ENCODE assay signal across 24 mouse cellular contexts in the genomic region with DNA sequence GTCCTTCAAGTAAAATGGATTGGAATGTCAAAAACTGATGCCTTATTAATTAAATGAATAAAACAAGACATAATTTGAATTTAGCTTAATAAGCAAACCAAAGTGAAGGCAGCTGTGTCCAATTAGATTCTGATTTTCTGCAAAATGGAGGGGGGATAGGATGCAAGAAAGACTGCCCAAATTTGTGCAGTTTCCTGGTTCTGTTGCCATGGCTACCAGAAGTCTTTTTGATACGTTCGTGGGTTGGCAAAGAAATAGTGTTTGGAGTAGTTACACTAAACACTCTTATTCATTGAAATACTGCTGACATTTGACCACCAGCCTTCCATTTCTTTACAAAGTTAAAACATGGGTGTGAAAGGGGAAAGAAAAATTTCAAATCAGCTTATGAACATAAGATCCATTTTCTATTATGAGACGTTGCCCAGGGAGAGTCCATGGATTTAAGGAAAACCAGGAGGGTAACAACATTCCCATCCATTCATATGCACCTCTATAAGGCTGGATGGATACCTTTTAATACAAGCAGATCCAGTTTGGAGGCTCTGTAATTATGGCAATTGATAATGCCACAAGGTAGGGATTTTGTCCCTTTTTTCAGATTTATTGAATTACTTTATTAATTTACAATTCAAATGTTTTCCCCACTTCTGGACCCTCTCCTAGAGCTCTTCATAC.
DNase-seq lines count a peak whose midpoint lies in the region; ATAC-seq and TF ChIP-seq lines count a peak whose summit lies in the region.
"Had no signal": no experiment of that assay in that cellular context is flagged by ENCODE, and none has a peak within 500 bp of the region (broad histone marks: within the 10 kb centered on the region; RNA-seq: fewer than 3 reads in every experiment).

No protein-coding gene starts in this region.

- H3K27me3 ChIP-seq in hindbrain, embryonic 15.5 days, result no peaks in the 10 kb centered on the region
- no peaks in the 10 kb centered on the region for H3K27me3 ChIP-seq in hindbrain, embryonic 10.5 days (ENCODE audit: insufficient read depth, poor library complexity, severe bottlenecking)
- no peaks in the 10 kb centered on the region for H3K27me3 ChIP-seq in midbrain, embryonic 15.5 days (replicated peaks)
- H3K27me3 ChIP-seq in midbrain, embryonic 10.5 days (ENCODE audit: low read depth, poor library complexity, severe bottlenecking), result no peaks in the 10 kb centered on the region
- H3K27me3 ChIP-seq in midbrain, postnatal 0 days (ENCODE audit: insufficient read depth, low read length), result no peaks in the 10 kb centered on the region
- H3K27me3 ChIP-seq: embryonic facial prominence, embryonic 12.5 days; heart, embryonic 15.5 days; limb, embryonic 12.5 days; neural tube, embryonic 15.5 days had no signal

- DNase-seq in embryo, embryonic 10.5 days (ENCODE audit: low spot score), result peak; percentile 4
- no peak for DNase-seq in embryo, embryonic 10 days (ENCODE audit: low spot score)
- no peak for DNase-seq in hindbrain, embryonic 10.5 days (ENCODE audit: low spot score)
- DNase-seq in midbrain, embryonic 10.5 days (ENCODE audit: low spot score), result no peak
- peak; percentile 77 for DNase-seq in midbrain, postnatal 0 days (ENCODE audit: low spot score)
- DNase-seq in gastrocnemius, postnatal 4 days (ENCODE audit: low spot score in 2 of 2), result no peak
- DNase-seq: cerebellum, postnatal 25 days; gastrocnemius, adult 2 months; heart, adult 18-20 months; kidney, adult 18-20 months; kidney, postnatal 10 days; right cerebral cortex, postnatal 4 days; thymus, postnatal 4 days had no signal

- H3K9ac ChIP-seq in hindbrain, embryonic 15.5 days, result no peak overlapping the region
- H3K9ac ChIP-seq in midbrain, embryonic 15.5 days, result no peak overlapping the region
- no peak overlapping the region for H3K9ac ChIP-seq in midbrain, postnatal 0 days (replicated peaks; ENCODE audit: low read length, poor library complexity, severe bottlenecking)
- H3K9ac ChIP-seq: embryonic facial prominence, embryonic 12.5 days; heart, embryonic 15.5 days; limb, embryonic 12.5 days; liver, embryonic 14.5 days; neural tube, embryonic 15.5 days had no signal

- no peak overlapping the region for H3K4me3 ChIP-seq in hindbrain, embryonic 15.5 days
- no peak overlapping the region for H3K4me3 ChIP-seq in hindbrain, embryonic 10.5 days
- no peak overlapping the region for H3K4me3 ChIP-seq in midbrain, embryonic 15.5 days
- no peak overlapping the region for H3K4me3 ChIP-seq in midbrain, embryonic 10.5 days
- H3K4me3 ChIP-seq in midbrain, postnatal 0 days (ENCODE audit: low read depth, low read length), result no peak overlapping the region
- H3K4me3 ChIP-seq: embryonic facial prominence, embryonic 12.5 days; gastrocnemius, adult 2 months; heart, embryonic 15.5 days; left cerebral cortex, adult 2 months; limb, embryonic 12.5 days; neural tube, embryonic 15.5 days had no signal

- WGBS in hindbrain, embryonic 15.5 days, result 32% methylated on average over 3 of the region's 3 CpGs
- WGBS in hindbrain, embryonic 10.5 days, result 76% methylated on average over 3 of the region's 3 CpGs
- 9% methylated on average over 3 of the region's 3 CpGs for WGBS in midbrain, embryonic 15.5 days
- WGBS in midbrain, embryonic 10.5 days, result 64% methylated on average over 3 of the region's 3 CpGs
- 10% methylated on average over 3 of the region's 3 CpGs for WGBS in midbrain, postnatal 0 days

- no peak for TF ChIP-seq CTCF in midbrain, postnatal 0 days (IDR thresholded peaks at IDR 0.05)

- no peak overlapping the region for H3K27ac ChIP-seq in hindbrain, embryonic 15.5 days (replicated peaks)
- H3K27ac ChIP-seq in hindbrain, embryonic 10.5 days, result no peak overlapping the region
- no peak overlapping the region for H3K27ac ChIP-seq in midbrain, embryonic 15.5 days
- H3K27ac ChIP-seq in midbrain, embryonic 10.5 days (replicated peaks), result no peak overlapping the region
- no peak overlapping the region for H3K27ac ChIP-seq in midbrain, postnatal 0 days (ENCODE audit: low read depth, low read length)
- H3K27ac ChIP-seq: embryonic facial prominence, embryonic 12.5 days; gastrocnemius, adult 2 months; heart, embryonic 15.5 days; left cerebral cortex, adult 2 months; limb, embryonic 12.5 days; liver, embryonic 14.5 days; neural tube, embryonic 15.5 days had no signal

- ATAC-seq in hindbrain, embryonic 15.5 days (ENCODE audit: low FRiP score, low read depth), result 0 out of 2 replicates have a peak, but pooled peaks have one; percentile 51
- peak; percentile 87 for ATAC-seq in midbrain, embryonic 15.5 days (replicated peaks)
- ATAC-seq in midbrain, postnatal 0 days (ENCODE audit: low FRiP score), result peak; percentile 82
- ATAC-seq: CD4-positive, CD25-positive, alpha-beta regulatory T cell, adult 4 months; lung, postnatal 0 days had no signal

- peaks cover 4% of the 10 kb centered on the region; the same call in 1 of the 2 replicates for H3K4me1 ChIP-seq in hindbrain, embryonic 15.5 days (replicated peaks)
- no peaks in the 10 kb centered on the region for H3K4me1 ChIP-seq in hindbrain, embryonic 10.5 days (replicated peaks)
- peaks cover 8% of the 10 kb centered on the region; the same call in 1 of the 2 replicates for H3K4me1 ChIP-seq in midbrain, embryonic 15.5 days
- H3K4me1 ChIP-seq in midbrain, embryonic 10.5 days, result peaks cover 3% of the 10 kb centered on the region; the same call in 1 of the 2 replicates
- H3K4me1 ChIP-seq in midbrain, postnatal 0 days (ENCODE audit: insufficient read depth, low read length), result no peaks in the 10 kb centered on the region
- H3K4me1 ChIP-seq: embryonic facial prominence, embryonic 12.5 days; heart, embryonic 15.5 days; limb, embryonic 12.5 days; neural tube, embryonic 15.5 days had no signal

- no peaks in the 10 kb centered on the region for H3K36me3 ChIP-seq in hindbrain, embryonic 15.5 days
- no peaks in the 10 kb centered on the region for H3K36me3 ChIP-seq in hindbrain, embryonic 10.5 days
- H3K36me3 ChIP-seq in midbrain, embryonic 15.5 days (replicated peaks), result no peaks in the 10 kb centered on the region
- no peaks in the 10 kb centered on the region for H3K36me3 ChIP-seq in midbrain, embryonic 10.5 days
- H3K36me3 ChIP-seq in midbrain, postnatal 0 days (ENCODE audit: insufficient read depth, low read length), result no peaks in the 10 kb centered on the region
- H3K36me3 ChIP-seq: embryonic facial prominence, embryonic 12.5 days; G1E; heart, embryonic 15.5 days; limb, embryonic 12.5 days; neural tube, embryonic 15.5 days had no signal

- no peak overlapping the region for H3K4me2 ChIP-seq in hindbrain, embryonic 15.5 days
- H3K4me2 ChIP-seq in midbrain, embryonic 15.5 days, result peak overlapping the region; percentile 9; the same call in 1 of the 2 replicates
- H3K4me2 ChIP-seq in midbrain, postnatal 0 days (ENCODE audit: low read depth, low read length, poor library complexity, severe bottlenecking), result no peak overlapping the region
- H3K4me2 ChIP-seq: embryonic facial prominence, embryonic 12.5 days; heart, embryonic 15.5 days; limb, embryonic 12.5 days; neural tube, embryonic 15.5 days had no signal

- H3K9me3 ChIP-seq in hindbrain, embryonic 15.5 days, result no peaks in the 10 kb centered on the region
- no peaks in the 10 kb centered on the region for H3K9me3 ChIP-seq in hindbrain, embryonic 10.5 days
- H3K9me3 ChIP-seq in midbrain, embryonic 15.5 days, result no peaks in the 10 kb centered on the region
- H3K9me3 ChIP-seq in midbrain, embryonic 10.5 days (replicated peaks), result no peaks in the 10 kb centered on the region
- H3K9me3 ChIP-seq in midbrain, postnatal 0 days (ENCODE audit: low read length), result no peaks in the 10 kb centered on the region
- H3K9me3 ChIP-seq: embryonic facial prominence, embryonic 12.5 days; G1E; heart, embryonic 15.5 days; limb, embryonic 12.5 days; neural tube, embryonic 15.5 days had no signal

Comparison
In these comparisons a context has a peak if more than half of its experiments do, and no peak if none do; other contexts are left out.
1. DNase-seq: peak in embryo, embryonic 10.5 days (single experiment) and midbrain, postnatal 0 days (single experiment); none in embryo, embryonic 10 days (single experiment), hindbrain, embryonic 10.5 days (single experiment), midbrain, embryonic 10.5 days (single experiment) and gastrocnemius, postnatal 4 days (0 of 2).
2. Peak in every context shown above with its lines, with median percentiles within 50 percentile points of each other: ATAC-seq.